Mouse (Mus musculus): ENCODE measurements around the gene Odf4. TPM values are rescaled to one million over a fixed set of nuclear protein-coding genes. Genes with fewer than 3 reads are reported as not detected.
A peak's percentile ranks its signal among the peaks of the same experiment; 100 is the strongest.

The Odf4 gene
- polyA plus RNA-seq, 1 experiment from 2014 or later, result not detected

- Histone ChIP-seq H3K27ac (no peak overlapping the region), H3K4me3 (no peak overlapping the region), H3K36me3 (peaks cover 50% of the 10 kb centered on the region), H3K27me3 (replicated peaks) (no peaks in the 10 kb centered on the region), H3K9ac (no peak overlapping the region), H3K9me3 (no peaks in the 10 kb centered on the region), H3K4me2 (replicated peaks) (no peak overlapping the region), H3K4me1 (peaks cover 8% of the 10 kb centered on the region)
- no peak for ATAC-seq (ENCODE audit: low FRiP score, low read depth)
- 84% methylated on average over 4 of the region's 4 CpGs for WGBS
Observed at GRCm38 (mm10) chr11:68906461-68906790, 20.5 kb downstream of the Odf4 start.

GRCm38 (mm10) chr11:68905665-68906460 is 21.0 kb downstream of the Odf4 start:
- Histone ChIP-seq H3K4me1 (peaks cover 8% of the 10 kb centered on the region), H3K4me3 (no peak overlapping the region), H3K9ac (no peak overlapping the region), H3K27me3 (replicated peaks) (no peaks in the 10 kb centered on the region), H3K36me3 (peaks cover 50% of the 10 kb centered on the region), H3K4me2 (replicated peaks) (no peak overlapping the region), H3K27ac (no peak overlapping the region), H3K9me3 (no peaks in the 10 kb centered on the region)
- 91% methylated on average over 9 of the region's 9 CpGs for WGBS
- no peak for ATAC-seq (ENCODE audit: low FRiP score, low read depth)

GRCm38 (mm10) chr11:68905138-68905531 is 21.7 kb downstream of the Odf4 start:
- H3K4me2 ChIP-seq (replicated peaks), result no peak overlapping the region
- H3K9ac ChIP-seq, result no peak overlapping the region
- H3K4me3 ChIP-seq, result no peak overlapping the region
- peaks cover 8% of the 10 kb centered on the region for H3K4me1 ChIP-seq
- no peaks in the 10 kb centered on the region for H3K9me3 ChIP-seq
- H3K27ac ChIP-seq, result no peak overlapping the region
- H3K27me3 ChIP-seq (replicated peaks), result no peaks in the 10 kb centered on the region
- H3K36me3 ChIP-seq, result peaks cover 50% of the 10 kb centered on the region
- no peak for ATAC-seq (ENCODE audit: low FRiP score, low read depth)
- WGBS, result 94% methylated on average over 3 of the region's 3 CpGs

GRCm38 (mm10) chr11:68904375-68905137 is 22.3 kb downstream of the Odf4 start:
- 86% methylated on average over 8 of the region's 8 CpGs for WGBS
- no peak overlapping the region for H3K4me3 ChIP-seq
- no peaks in the 10 kb centered on the region for H3K9me3 ChIP-seq
- no peak overlapping the region for H3K27ac ChIP-seq
- no peak overlapping the region for H3K4me2 ChIP-seq (replicated peaks)
- no peak for ATAC-seq (ENCODE audit: low FRiP score, low read depth)
- H3K27me3 ChIP-seq (replicated peaks), result no peaks in the 10 kb centered on the region
- peaks cover 50% of the 10 kb centered on the region for H3K36me3 ChIP-seq
- no peak overlapping the region for H3K9ac ChIP-seq
- H3K4me1 ChIP-seq, result peaks cover 8% of the 10 kb centered on the region

- H3K36me3 ChIP-seq, result peaks cover 50% of the 10 kb centered on the region
- ATAC-seq (ENCODE audit: low FRiP score, low read depth), result no peak
- no peaks in the 10 kb centered on the region for H3K27me3 ChIP-seq (replicated peaks)
- no peak overlapping the region for H3K9ac ChIP-seq
- no peak overlapping the region for H3K4me3 ChIP-seq
- H3K4me2 ChIP-seq (replicated peaks), result no peak overlapping the region
- peaks cover 8% of the 10 kb centered on the region for H3K4me1 ChIP-seq
- no peak overlapping the region for H3K27ac ChIP-seq
- H3K9me3 ChIP-seq, result no peaks in the 10 kb centered on the region
- 95% methylated on average over 2 of the region's 2 CpGs for WGBS
Observed at GRCm38 (mm10) chr11:68903775-68904174, 23.1 kb downstream of the Odf4 start.

GRCm38 (mm10) chr11:68902823-68903222 is 24.1 kb downstream of the Odf4 start:
- Histone ChIP-seq H3K4me1 (peaks cover 8% of the 10 kb centered on the region), H3K9me3 (no peaks in the 10 kb centered on the region), H3K4me3 (peak overlapping the region; percentile 92), H3K27me3 (replicated peaks) (no peaks in the 10 kb centered on the region), H3K27ac (no peak overlapping the region), H3K9ac (peak overlapping the region; percentile 92), H3K36me3 (peaks cover 50% of the 10 kb centered on the region), H3K4me2 (replicated peaks) (peak overlapping the region; percentile 81)
- no peak for ATAC-seq (ENCODE audit: low FRiP score, low read depth)
- 87% methylated on average over 5 of the region's 5 CpGs for WGBS

- peak overlapping the region; percentile 92 for H3K4me3 ChIP-seq
- no peak for ATAC-seq (ENCODE audit: low FRiP score, low read depth)
- H3K36me3 ChIP-seq, result peaks cover 46% of the 10 kb centered on the region
- H3K27ac ChIP-seq, result no peak overlapping the region
- peak overlapping the region; percentile 81 for H3K4me2 ChIP-seq (replicated peaks)
- peak overlapping the region; percentile 92 for H3K9ac ChIP-seq
- no peaks in the 10 kb centered on the region for H3K9me3 ChIP-seq
- peaks cover 8% of the 10 kb centered on the region for H3K4me1 ChIP-seq
- 1% methylated on average over 11 of the region's 11 CpGs for WGBS
- H3K27me3 ChIP-seq (replicated peaks), result no peaks in the 10 kb centered on the region
Observed at GRCm38 (mm10) chr11:68902367-68902766, 24.5 kb downstream of the Odf4 start.

GRCm38 (mm10) chr11:68902047-68902364 is 24.9 kb downstream of the Odf4 start:
- WGBS, result under 1% methylated on average over 10 of the region's 10 CpGs
- no peak for ATAC-seq (ENCODE audit: low FRiP score, low read depth)
- Histone ChIP-seq H3K4me3 (peak overlapping the region; percentile 92), H3K9me3 (no peaks in the 10 kb centered on the region), H3K9ac (peak overlapping the region; percentile 92), H3K36me3 (peaks cover 42% of the 10 kb centered on the region), H3K27ac (no peak overlapping the region), H3K4me1 (peaks cover 8% of the 10 kb centered on the region), H3K27me3 (replicated peaks) (no peaks in the 10 kb centered on the region), H3K4me2 (replicated peaks) (peak overlapping the region; percentile 81)

GRCm38 (mm10) chr11:68901351-68902046 is 25.4 kb downstream of the Odf4 start, which contains the start of gene Rpl26:
Rpl26 (plus strand) TSS chr11:68901583.
- H3K27ac ChIP-seq, result peak within 1 kb of the TSS; percentile 86
- peak; percentile 92 for ATAC-seq (ENCODE audit: low FRiP score, low read depth)
- no peaks in the 10 kb centered on the region for H3K27me3 ChIP-seq (replicated peaks)
- peaks cover 37% of the 10 kb centered on the region for H3K36me3 ChIP-seq
- H3K4me1 ChIP-seq, result peaks cover 8% of the 10 kb centered on the region
- peak within 1 kb of the TSS; percentile 92 for H3K9ac ChIP-seq
- H3K9me3 ChIP-seq, result no peaks in the 10 kb centered on the region
- peak within 1 kb of the TSS; percentile 92 for H3K4me3 ChIP-seq
- H3K4me2 ChIP-seq (replicated peaks), result peak within 1 kb of the TSS; percentile 81
- under 1% methylated on average over 52 of the region's 52 CpGs for WGBS

GRCm38 (mm10) chr11:68900519-68901350 is 26.1 kb downstream of the Odf4 start:
- Histone ChIP-seq H3K36me3 (peaks cover 29% of the 10 kb centered on the region), H3K27me3 (replicated peaks) (no peaks in the 10 kb centered on the region), H3K9me3 (no peaks in the 10 kb centered on the region), H3K4me2 (replicated peaks) (peak overlapping the region; percentile 81), H3K27ac (no peak overlapping the region), H3K9ac (peak overlapping the region; percentile 92; the same call in 1 of the 2 replicates), H3K4me3 (peak overlapping the region; percentile 92), H3K4me1 (peaks cover 8% of the 10 kb centered on the region)
- ATAC-seq (ENCODE audit: low FRiP score, low read depth), result no peak; the same call in 1 of the 2 replicates
- WGBS, result 29% methylated on average over 31 of the region's 31 CpGs

- H3K27ac ChIP-seq, result no peak overlapping the region
- H3K27me3 ChIP-seq (replicated peaks), result no peaks in the 10 kb centered on the region
- H3K4me1 ChIP-seq, result peaks cover 8% of the 10 kb centered on the region
- H3K4me3 ChIP-seq, result no peak overlapping the region
- H3K9me3 ChIP-seq, result no peaks in the 10 kb centered on the region
- ATAC-seq (ENCODE audit: low FRiP score, low read depth), result no peak
- WGBS, result 95% methylated on average over 8 of the region's 8 CpGs
- H3K4me2 ChIP-seq (replicated peaks), result no peak overlapping the region
- peaks cover 21% of the 10 kb centered on the region for H3K36me3 ChIP-seq
- H3K9ac ChIP-seq, result no peak overlapping the region
Observed at GRCm38 (mm10) chr11:68899815-68900214, 27.1 kb downstream of the Odf4 start.
